Mouse (Mus musculus) liver, postnatal 0 days (tissue): ENCODE measurements around the gene Tmem109.
A peak's percentile ranks its signal among the peaks of the same experiment; 100 is the strongest.

Source experiments
- CTCF ChIP-seq: sonication (generic); IDR thresholded peaks from 2 replicates; pipeline ENCODE4 v1.5.1; 2016; ENCODE audit warnings: antibody characterized with exemption, low read depth
- EP300 ChIP-seq: IDR thresholded peaks from 2 replicates; pipeline ENCODE4 v1.6.1; 2016; ENCODE audit warnings: antibody characterized with exemption, low read depth, mild to moderate bottlenecking

- no peak for TF ChIP-seq EP300
- peak; percentile 12; the same call in 1 of the 2 replicates for TF ChIP-seq CTCF
These were observed 23.3 kb upstream of the Tmem109 start for GRCm38 (mm10) chr19:10904927-10905727.
